Mouse (Mus musculus): Measurements from ENCODE around the gene Mtfp1. TPM values are rescaled to one million over a fixed set of nuclear protein-coding genes. Genes with fewer than 3 reads are reported as not detected.
A peak's percentile ranks its signal among the peaks of the same experiment; 100 is the strongest.
"Not testable (repeated sequence)": the region's sequence is repeated elsewhere in the genome, so short reads cannot be mapped to it uniquely, and the experiment has no call there.

Gene Mtfp1
- polyA plus RNA-seq, 1 experiment: 5.1 TPM

DNA sequence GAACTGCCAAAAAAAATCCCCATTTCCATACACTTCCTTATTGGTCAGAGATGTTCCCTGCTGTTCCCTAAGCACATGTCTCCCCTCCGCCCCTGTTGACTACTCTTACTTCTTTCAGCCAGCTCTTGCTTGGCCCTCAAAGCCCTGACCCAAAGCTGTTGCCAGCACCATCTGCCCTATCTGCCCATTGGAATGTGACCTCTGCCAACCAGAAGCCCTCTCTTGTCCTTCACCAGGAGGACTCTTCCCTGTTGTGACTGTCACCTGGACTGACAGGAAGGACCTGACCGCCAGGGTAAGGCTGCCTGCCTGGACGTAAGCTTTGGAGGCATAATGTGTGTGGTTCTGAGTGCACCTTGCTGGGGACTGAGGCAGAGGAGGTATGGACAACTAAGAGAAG is 26.4 kb upstream of the Mtfp1 start:
- TF ChIP-seq POLR2A (IDR thresholded peaks at IDR 0.05; ENCODE audit: low read depth, low read length) (no peak), CTCF (IDR thresholded peaks at IDR 0.05; ENCODE audit: extremely low read depth, insufficient read depth, insufficient read length, insufficient replicate concordance) (no peak)
- no peak for DNase-seq (ENCODE audit: low read depth in 1 of 2, low spot score in 2 of 2)

DNA sequence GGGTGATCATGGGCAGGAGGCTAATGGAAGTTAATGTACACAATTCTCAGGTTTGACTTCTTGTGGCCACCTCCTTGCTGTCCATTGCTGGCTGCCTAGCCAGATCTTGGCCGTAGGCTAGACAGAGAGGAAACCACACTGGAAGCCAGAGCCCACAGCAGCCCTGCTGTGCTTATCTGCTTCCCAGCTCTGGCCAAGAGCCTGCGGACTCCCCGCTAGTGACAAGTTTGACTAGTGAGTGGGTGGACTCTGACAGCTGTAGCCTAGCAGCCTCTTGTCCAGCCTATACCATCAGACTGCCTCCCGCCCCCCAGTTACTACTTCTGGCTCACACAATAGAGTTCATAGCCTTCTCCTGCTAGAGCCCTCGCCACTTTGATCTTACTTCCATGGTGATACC is 24.4 kb upstream of the Mtfp1 start:
- peaks cover 7% of the 10 kb centered on the region for H3K4me1 ChIP-seq (ENCODE audit: control insufficient read depth, insufficient read depth, insufficient read length)
- WGBS: 36% methylated on average over 5 of the region's 5 CpGs
- H3K4me3 ChIP-seq (ENCODE audit: extremely low read depth, insufficient read depth, insufficient read length): no peak overlapping the region
- no peak overlapping the region for H3K27ac ChIP-seq (ENCODE audit: insufficient read depth, low read length)
- H3K36me3 ChIP-seq (ENCODE audit: control insufficient read depth, insufficient read depth, low read length): no peaks in the 10 kb centered on the region
- peaks cover 9% of the 10 kb centered on the region for H3K27me3 ChIP-seq (ENCODE audit: control insufficient read depth, insufficient read depth, low read length)
- TF ChIP-seq POLR2A (IDR thresholded peaks at IDR 0.05; ENCODE audit: low read depth, low read length): no peak
- TF ChIP-seq CTCF (IDR thresholded peaks at IDR 0.05; ENCODE audit: extremely low read depth, insufficient read depth, insufficient read length, insufficient replicate concordance): no peak
- DNase-seq (ENCODE audit: low read depth in 1 of 2, low spot score in 2 of 2): no peak

More for the DNA sequence above, 26.4 kb upstream of the Mtfp1 start:
- WGBS: 92% methylated on average over 3 of the region's 3 CpGs
- H3K4me1 ChIP-seq (ENCODE audit: control insufficient read depth, insufficient read depth, insufficient read length): peaks cover 7% of the 10 kb centered on the region
- no peak overlapping the region for H3K27ac ChIP-seq (ENCODE audit: insufficient read depth, low read length)
- H3K27me3 ChIP-seq (ENCODE audit: control insufficient read depth, insufficient read depth, low read length): peaks cover 9% of the 10 kb centered on the region
- no peaks in the 10 kb centered on the region for H3K36me3 ChIP-seq (ENCODE audit: control insufficient read depth, insufficient read depth, low read length)
- H3K4me3 ChIP-seq (ENCODE audit: extremely low read depth, insufficient read depth, insufficient read length): no peak overlapping the region

DNA sequence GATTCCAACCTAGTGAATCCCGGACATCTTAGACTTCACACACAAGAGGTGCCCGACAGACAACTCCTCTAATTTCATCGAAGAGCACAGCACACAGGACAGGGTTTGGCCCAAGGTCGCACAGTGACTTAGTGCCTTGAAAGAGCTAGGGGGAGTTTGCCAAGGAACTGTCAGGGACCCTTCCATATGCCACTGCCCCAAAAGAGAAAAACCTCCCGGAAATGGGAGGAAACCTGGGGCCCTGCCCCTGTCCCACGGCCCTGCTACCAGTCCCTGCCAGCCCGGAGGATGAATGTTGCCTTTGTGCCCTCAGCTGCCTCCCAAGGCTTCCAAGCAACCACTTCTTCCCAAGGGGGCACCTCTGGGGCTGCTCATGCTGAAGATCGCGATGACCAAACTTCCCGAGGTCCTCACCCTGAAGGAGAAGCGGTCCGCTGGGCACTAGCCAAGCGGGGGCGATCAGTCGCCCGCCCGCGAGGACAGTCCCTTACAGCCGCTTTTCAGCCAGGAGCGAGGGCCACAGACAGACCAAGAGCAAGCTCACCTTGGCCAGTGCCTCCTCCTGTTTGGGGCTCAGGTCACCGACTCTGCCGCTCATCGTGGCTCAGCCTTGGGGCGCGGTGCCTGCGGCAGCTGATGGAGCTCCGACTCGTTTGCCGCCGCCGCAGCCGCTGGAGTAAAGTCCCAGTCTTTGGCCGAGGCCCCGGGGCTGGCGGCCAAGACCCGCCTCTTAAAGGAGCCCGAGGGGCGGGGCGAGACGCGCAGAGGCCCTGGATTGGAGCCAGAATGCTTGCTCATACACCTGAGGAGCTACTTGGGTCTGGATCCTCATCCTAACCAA is 23.1 kb upstream of the Mtfp1 start:
- Histone ChIP-seq H3K27me3 (ENCODE audit: control insufficient read depth, insufficient read depth, low read length) (peaks cover 9% of the 10 kb centered on the region), H3K4me3 (ENCODE audit: extremely low read depth, insufficient read depth, insufficient read length) (peak overlapping the region; percentile 56), H3K4me1 (ENCODE audit: control insufficient read depth, insufficient read depth, insufficient read length) (peaks cover 4% of the 10 kb centered on the region), H3K27ac (ENCODE audit: insufficient read depth, low read length) (no peak overlapping the region), H3K36me3 (ENCODE audit: control insufficient read depth, insufficient read depth, low read length) (no peaks in the 10 kb centered on the region)
- no peak for DNase-seq (ENCODE audit: low read depth in 1 of 2, low spot score in 2 of 2)
- TF ChIP-seq CTCF (IDR thresholded peaks at IDR 0.05; ENCODE audit: extremely low read depth, insufficient read depth, insufficient read length, insufficient replicate concordance) (no peak), POLR2A (IDR thresholded peaks at IDR 0.05; ENCODE audit: low read depth, low read length) (no peak)
- 3% methylated on average over 41 of the region's 41 CpGs for WGBS

DNA sequence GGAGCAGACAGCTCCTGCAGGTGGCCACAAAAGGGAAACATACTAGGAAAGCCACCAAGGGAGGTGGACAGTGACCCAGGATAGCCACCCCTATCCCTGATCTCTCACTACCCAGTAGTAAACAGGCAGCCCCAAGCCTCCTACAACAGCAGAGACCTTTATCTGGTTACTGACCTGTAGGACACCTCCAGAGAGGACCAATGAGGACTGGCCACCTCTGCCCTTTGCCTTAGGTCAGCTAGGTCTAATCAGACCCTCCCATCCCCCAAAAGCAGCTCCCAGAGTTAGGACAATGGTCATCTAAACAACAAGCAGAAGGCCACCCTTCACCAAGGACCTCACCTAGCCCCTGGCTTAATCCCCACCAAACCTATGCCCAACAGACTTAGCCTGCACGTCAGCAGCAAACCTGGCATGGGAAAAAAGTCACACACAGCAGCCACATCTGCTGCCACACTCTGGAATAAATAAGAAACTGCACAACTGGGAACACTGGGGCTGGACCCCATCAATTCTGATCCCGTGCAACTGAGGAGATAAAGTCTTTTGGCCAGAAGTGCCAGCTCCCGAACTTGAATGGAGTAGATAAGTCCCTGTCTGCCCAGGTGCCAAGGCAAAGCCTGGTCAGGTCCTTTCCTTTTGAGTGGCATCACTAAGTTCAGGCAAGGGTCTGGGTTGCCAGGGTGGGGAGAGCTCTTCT is 22.3 kb upstream of the Mtfp1 start:
- Histone ChIP-seq H3K27ac (ENCODE audit: insufficient read depth, low read length) (no peak overlapping the region), H3K4me1 (ENCODE audit: control insufficient read depth, insufficient read depth, insufficient read length) (peaks cover 4% of the 10 kb centered on the region), H3K36me3 (ENCODE audit: control insufficient read depth, insufficient read depth, low read length) (no peaks in the 10 kb centered on the region), H3K27me3 (ENCODE audit: control insufficient read depth, insufficient read depth, low read length) (peaks cover 9% of the 10 kb centered on the region), H3K4me3 (ENCODE audit: extremely low read depth, insufficient read depth, insufficient read length) (no peak overlapping the region)
- WGBS: 22% methylated on average over 3 of the region's 3 CpGs
- TF ChIP-seq POLR2A (IDR thresholded peaks at IDR 0.05; ENCODE audit: low read depth, low read length) (no peak), CTCF (IDR thresholded peaks at IDR 0.05; ENCODE audit: extremely low read depth, insufficient read depth, insufficient read length, insufficient replicate concordance) (no peak)
- no peak for DNase-seq (ENCODE audit: low read depth in 1 of 2, low spot score in 2 of 2)

DNA sequence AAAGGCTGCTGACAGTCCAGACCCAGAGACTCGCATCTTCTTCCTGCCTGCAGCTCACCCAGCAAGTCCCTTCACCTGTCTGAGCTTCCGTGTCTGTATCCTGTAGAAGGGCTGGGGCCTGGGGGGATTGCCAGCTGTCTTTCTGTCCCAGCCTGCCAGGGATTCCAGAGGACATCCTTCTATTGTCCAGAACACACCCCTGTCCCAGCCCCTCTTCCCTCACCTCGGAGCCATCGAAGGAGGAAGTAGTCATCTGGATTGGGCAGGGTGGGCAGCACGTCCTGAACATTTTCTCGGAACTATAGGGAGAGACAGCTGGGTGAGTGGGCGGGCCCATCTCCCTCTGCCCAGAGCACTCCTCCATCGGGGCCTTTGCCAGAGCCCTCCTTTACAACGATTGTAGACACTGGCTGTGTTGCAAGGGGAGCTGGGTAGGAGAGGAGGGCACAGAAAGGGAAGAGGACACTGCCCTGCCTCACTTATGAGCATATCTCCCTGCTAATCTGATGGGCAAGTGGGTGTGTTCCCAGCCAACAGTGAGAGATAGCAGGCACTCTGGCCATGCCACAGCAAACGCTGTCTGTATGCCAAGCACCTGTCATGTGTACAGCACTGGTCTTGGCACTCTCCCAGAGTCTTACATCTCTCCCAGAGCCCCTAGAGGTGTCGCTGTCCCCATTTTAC is 21.4 kb upstream of the Mtfp1 start:
- TF ChIP-seq POLR2A (IDR thresholded peaks at IDR 0.05; ENCODE audit: low read depth, low read length) (no peak), CTCF (IDR thresholded peaks at IDR 0.05; ENCODE audit: extremely low read depth, insufficient read depth, insufficient read length, insufficient replicate concordance) (no peak)
- DNase-seq (ENCODE audit: low read depth in 1 of 2, low spot score in 2 of 2): no peak
- Histone ChIP-seq H3K36me3 (ENCODE audit: control insufficient read depth, insufficient read depth, low read length) (no peaks in the 10 kb centered on the region), H3K27ac (ENCODE audit: insufficient read depth, low read length) (no peak overlapping the region), H3K4me3 (ENCODE audit: extremely low read depth, insufficient read depth, insufficient read length) (no peak overlapping the region), H3K4me1 (ENCODE audit: control insufficient read depth, insufficient read depth, insufficient read length) (peaks cover 4% of the 10 kb centered on the region), H3K27me3 (ENCODE audit: control insufficient read depth, insufficient read depth, low read length) (peaks cover 9% of the 10 kb centered on the region)
- WGBS: 43% methylated on average over 11 of the region's 11 CpGs

DNA sequence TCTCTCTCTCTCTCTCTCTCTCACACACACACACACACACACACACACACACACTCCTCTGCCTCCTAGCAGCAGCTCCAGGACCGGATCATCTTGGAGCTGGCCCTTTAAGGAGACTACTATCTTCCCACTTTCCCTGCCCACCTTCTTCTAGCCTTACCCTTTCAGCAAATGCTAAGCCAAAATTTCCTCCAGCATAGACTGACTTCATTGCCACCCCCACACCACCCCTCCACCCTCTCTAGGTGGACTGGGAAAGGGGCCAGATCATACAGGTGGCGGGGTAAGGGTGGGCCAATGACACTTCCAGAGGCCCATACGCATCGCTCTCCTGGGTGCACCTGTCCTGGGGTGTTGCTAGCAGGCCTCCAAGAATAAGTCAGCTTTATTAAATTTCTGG is 20.2 kb upstream of the Mtfp1 start:
- Histone ChIP-seq H3K4me3 (ENCODE audit: extremely low read depth, insufficient read depth, insufficient read length) (no peak overlapping the region), H3K27ac (ENCODE audit: insufficient read depth, low read length) (no peak overlapping the region), H3K4me1 (ENCODE audit: control insufficient read depth, insufficient read depth, insufficient read length) (peaks cover 4% of the 10 kb centered on the region), H3K27me3 (ENCODE audit: control insufficient read depth, insufficient read depth, low read length) (peaks cover 9% of the 10 kb centered on the region), H3K36me3 (ENCODE audit: control insufficient read depth, insufficient read depth, low read length) (no peaks in the 10 kb centered on the region)
- DNase-seq (ENCODE audit: low read depth in 1 of 2, low spot score in 2 of 2): no peak
- 86% methylated on average over 4 of the region's 4 CpGs for WGBS
- TF ChIP-seq POLR2A (IDR thresholded peaks at IDR 0.05; ENCODE audit: low read depth, low read length) (no peak), CTCF (IDR thresholded peaks at IDR 0.05; ENCODE audit: extremely low read depth, insufficient read depth, insufficient read length, insufficient replicate concordance) (no peak)

DNA sequence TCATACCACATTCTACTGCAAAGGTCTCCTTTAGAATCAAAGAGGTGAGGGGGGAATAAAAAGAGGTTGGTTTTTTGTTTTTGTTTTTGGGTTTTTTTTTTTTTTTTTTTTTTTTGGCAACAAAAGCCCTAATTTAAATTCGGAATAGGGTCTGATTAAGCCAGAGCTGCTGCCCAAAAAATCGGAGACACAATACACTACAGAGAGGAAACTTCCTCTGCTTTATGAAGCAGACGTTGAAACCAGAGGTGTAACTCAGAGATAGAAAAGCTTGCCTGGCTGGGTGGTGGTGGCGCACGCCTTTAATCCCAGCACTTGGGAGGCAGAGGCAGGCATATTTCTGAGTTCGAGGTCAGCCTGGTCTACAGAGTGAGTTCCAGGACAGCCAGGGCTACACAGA is 19.3 kb upstream of the Mtfp1 start:
- H3K4me3 ChIP-seq (ENCODE audit: extremely low read depth, insufficient read depth, insufficient read length); H3K27ac ChIP-seq (ENCODE audit: insufficient read depth, low read length); H3K4me1 ChIP-seq (ENCODE audit: control insufficient read depth, insufficient read depth, insufficient read length); H3K27me3 ChIP-seq (ENCODE audit: control insufficient read depth, insufficient read depth, low read length); H3K36me3 ChIP-seq (ENCODE audit: control insufficient read depth, insufficient read depth, low read length); DNase-seq (ENCODE audit: low read depth in 1 of 2, low spot score in 2 of 2): not testable (repeated sequence)
- 86% methylated on average over 6 of the region's 6 CpGs for WGBS

Measured in spleen, adult 2 months (tissue).